Mouse (Mus musculus) liver, postnatal 0 days (tissue): ENCODE results near the gene Wdr75.

ENCODE experiments used
- CTCF ChIP-seq: sonication (generic); IDR thresholded peaks from 2 replicates; pipeline ENCODE4 v1.5.1; 2016; ENCODE audit warnings: antibody characterized with exemption, low read depth
- EP300 ChIP-seq: IDR thresholded peaks from 2 replicates; pipeline ENCODE4 v1.6.1; 2016; ENCODE audit warnings: antibody characterized with exemption, low read depth, mild to moderate bottlenecking

DNA sequence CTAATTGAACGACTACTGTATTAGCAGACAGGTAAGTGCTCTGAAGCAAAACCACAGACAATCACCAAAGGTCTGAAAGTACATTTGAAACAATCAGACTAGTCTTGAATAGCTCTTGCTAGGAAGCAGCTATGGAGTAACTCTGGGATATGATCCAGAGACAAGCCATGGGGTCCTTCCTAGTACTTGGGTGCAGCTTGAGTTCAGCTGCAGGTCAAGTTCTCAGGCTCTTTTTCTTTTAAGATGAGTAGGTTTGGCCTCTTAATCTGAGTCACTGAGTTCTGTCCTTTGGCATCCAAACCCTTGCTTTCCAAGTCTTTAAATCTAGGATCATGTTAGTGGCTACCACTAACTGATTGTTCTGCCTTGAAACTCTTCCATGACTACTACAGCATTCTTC, 37.0 kb upstream of the Wdr75 start:
- TF ChIP-seq EP300 (no peak), CTCF (no peak)
